Mouse (Mus musculus) heart, adult 18-20 months (tissue): ENCODE results near the gene Gm47791. TPM values are rescaled to one million over a fixed set of nuclear protein-coding genes. Genes with fewer than 3 reads are reported as not detected.
A peak's percentile ranks its signal among the peaks of the same experiment; 100 is the strongest.

ENCODE experiments used
- DNase-seq, 2 experiments: peaks; one replicate each; pipeline ENCODE4 v3.0.0; 2021 to 2022; ENCODE audit warnings: mixed read lengths in 1 of 2
- long read RNA-seq, 2 experiments: library from polyadenylated mRNA; stranded (forward); transcript quantifications; one replicate each; pipeline ENCODE4 v2.0.0; 2021
- total RNA-seq, 2 experiments: library from RNA; stranded (reverse); gene quantifications; 2 replicates each; pipeline ENCODE4 v1.2.3; 2021

The Gm47791 gene
- not detected for total RNA-seq
- long read RNA-seq, experiment 1 = 0 reads
- long read RNA-seq, experiment 2 = 0 reads

GRCm38 (mm10) chr1:82771022-82771586 lies at the start of gene Gm47791:
Gene Gm47791 (minus strand): TSS chr1:82771243.
- DNase-seq = no peak

DNA sequence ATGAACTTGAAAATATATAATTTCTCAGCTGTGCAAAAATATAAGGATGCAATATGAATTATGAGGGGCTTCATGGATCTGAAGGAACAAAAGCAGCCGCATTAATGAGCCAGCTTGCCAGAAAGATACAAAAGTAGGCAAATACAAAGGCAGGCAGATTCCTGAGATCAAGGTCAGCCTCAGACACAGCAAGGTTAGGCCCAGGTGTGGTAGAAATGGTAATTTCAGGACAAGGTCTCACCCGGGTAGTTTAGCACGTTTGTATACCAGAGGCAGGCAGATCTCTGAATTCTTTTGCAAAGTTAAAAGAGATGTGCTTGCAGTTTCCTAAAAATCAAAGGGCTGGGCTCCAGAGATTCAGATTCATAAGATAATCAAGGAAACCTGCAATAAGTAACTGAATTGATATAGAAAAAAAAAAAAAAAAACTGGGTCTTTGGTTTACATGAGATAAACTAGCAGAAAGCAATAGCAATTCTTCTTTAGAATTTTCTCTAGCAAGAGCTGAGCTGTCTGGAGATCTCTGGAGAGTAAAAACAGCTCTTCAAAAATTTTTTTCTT lies 49.7 kb upstream of the Gm47791 start:
- DNase-seq = no peak

DNA sequence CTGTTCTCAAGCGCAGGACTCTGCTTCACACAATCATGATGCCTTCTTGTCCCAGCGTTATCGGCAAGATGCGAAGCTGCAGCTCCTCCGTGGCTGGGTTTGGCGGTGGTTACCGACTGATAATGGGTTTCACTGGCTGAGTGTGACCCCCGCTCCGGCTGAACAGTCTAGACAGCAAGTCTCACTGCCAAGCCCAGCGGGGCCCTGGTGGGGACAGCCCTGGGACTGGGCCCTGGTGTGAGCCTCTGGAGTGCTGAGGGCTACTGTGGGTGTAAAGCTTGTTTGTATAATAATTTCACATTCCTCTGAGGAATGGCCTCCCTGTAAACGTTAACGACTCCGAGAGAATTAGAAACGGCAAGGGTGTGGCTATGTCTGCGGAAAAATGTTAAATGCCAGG lies 49.1 kb upstream of the Gm47791 start:
- no peak for DNase-seq

DNA sequence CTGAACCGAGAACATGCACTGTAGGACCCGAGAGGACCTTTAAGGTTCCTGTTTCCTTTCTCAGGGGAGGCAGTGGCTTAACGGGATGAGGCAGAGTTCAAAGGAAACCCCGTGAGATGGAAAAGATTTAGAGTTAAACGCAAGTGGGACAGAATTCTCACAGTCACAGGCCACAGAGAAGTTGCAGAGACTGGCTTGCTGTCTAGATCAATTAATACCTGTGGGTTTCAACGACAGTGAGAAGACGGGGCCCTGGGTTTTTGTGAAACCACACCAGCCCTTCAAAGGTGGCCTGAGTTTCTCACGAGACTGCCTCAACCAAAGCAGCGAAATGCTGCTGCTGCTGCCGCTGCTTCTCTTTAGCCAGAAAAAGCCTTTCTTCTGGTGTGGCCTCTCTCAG lies 48.3 kb upstream of the Gm47791 start:
- no peak for DNase-seq

GRCm38 (mm10) chr1:82815941-82816716 lies 45.1 kb upstream of the Gm47791 start:
- peak in 1 of 2 experiments; percentile 42 for DNase-seq

DNA sequence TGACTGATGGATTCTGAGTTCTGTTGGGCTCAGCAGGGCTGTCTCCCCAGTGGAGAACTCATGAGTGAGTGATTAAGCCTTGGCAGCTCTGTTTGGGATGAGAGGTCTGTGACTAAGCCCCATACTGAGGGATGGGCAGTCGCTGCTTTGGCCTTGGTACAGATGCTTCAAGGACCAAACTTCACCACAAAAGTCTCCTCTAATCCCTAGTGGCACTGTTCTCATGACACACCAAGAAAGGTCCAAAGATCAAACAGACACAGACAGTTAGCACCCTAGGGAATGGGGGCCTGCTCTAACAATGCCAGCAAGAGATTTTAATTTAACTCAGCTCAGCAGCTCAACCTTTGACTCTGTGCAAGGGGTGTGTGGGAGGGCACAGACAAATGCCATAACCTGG lies 40.7 kb upstream of the Gm47791 start:
- no peak for DNase-seq

GRCm38 (mm10) chr1:82808564-82808963 lies 37.5 kb upstream of the Gm47791 start:
- DNase-seq = no peak

GRCm38 (mm10) chr1:82807206-82807605 lies 36.2 kb upstream of the Gm47791 start:
- DNase-seq = no peak

DNA sequence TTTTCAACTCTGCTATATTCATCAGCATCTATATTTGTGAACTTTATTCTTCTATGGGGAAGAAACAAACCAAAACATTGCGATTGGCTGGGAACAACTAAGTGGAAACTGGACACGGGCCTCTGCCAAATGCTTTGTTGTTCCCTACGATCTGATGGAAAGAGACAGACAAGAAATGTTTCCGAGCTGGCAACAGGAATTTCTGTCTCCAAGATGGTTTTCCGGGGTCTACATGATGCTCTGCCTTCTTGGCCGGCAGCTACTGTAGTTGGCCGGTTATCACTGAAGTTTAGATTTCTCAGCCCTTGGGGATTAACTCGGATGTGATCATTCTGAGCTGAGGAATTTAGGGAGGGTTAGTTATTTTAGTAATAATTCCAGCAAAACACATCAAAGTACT lies 35.3 kb upstream of the Gm47791 start:
- peak; percentile 18 to 37 for DNase-seq

DNA sequence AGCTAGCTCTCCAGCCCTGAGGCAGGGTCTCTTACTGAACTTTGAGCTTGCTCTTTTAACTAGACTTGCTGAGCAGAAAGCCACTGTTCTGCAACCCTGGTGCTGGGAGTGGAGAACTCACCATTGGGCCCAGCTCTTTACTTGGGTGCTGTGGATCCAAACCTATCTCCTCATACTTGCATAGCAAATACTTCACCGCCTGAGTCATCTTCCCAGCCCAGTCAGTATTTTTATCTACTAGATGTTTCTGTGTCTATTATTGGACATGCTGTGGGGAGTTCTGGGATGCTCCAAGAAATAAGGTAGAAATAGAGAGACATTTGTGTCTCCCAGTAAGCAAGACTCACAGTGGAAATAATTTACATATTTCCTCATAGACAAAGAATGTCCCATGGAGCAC lies 33.0 kb upstream of the Gm47791 start:
- DNase-seq = no peak

DNA sequence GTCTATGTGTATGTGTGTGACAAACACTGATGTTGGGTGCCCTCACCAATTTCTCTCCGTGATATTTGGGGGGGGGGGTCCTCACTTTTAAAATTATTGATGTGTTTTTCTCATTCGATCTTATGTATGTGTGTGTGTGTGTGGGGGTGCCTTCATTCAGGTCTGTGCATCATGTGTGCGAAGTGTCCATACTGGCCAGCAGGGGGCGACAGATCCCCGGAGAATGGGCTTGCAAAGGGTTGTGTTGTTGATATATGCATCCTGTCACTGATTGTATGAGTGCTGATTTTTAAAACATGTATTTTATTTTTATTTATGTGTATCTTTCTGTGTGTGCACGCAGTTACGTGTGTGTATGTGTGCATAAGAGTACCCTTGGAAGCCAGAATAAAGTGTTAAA lies 32.6 kb upstream of the Gm47791 start:
- DNase-seq = no peak

GRCm38 (mm10) chr1:82801105-82801783 lies 30.2 kb upstream of the Gm47791 start:
- no peak for DNase-seq

- DNase-seq = peak in 1 of 2 experiments; percentile 24
Measured at GRCm38 (mm10) chr1:82798922-82799321, 27.9 kb upstream of the Gm47791 start.

GRCm38 (mm10) chr1:82798304-82798703 lies 27.3 kb upstream of the Gm47791 start:
- peak in 1 of 2 experiments; percentile 42 for DNase-seq

GRCm38 (mm10) chr1:82797088-82797487 lies 26.0 kb upstream of the Gm47791 start:
- DNase-seq = no peak

DNA sequence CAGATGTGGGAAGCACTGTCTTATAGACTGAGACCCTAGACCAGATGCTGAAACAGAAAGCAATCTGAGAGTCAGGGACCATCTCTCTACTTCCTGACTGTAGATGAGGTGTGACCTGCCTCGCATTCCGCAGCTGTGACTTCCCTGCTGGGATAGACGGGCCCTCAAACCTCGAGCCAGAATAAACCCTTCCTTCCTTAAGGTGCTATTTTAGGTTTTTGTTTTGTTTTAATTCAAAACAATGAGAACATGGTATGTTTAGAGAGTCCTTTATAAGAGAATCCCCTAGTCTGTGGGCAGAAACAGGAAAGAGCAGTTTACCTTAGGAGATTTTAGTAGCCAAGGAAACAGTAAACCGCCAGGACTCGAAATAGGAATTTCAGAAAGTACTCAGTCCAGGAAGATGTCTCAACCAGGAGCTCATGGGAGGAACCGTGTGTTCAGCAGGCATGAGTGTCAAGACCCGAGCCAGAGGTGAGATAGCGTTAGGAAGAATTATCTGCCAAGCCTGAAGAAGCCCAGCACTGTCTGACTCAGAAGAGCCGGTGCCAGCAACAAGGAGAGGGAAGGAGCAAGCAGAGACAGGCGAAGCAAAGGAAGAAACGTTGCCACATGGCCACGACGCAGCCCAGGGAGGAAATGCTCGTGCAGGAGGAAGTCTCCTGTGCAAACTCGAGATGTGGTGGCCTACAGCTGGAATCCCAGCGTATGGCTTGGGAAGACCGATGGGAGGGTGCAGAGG lies 24.8 kb upstream of the Gm47791 start:
- peak in 1 of 2 experiments; percentile 27 for DNase-seq

DNA sequence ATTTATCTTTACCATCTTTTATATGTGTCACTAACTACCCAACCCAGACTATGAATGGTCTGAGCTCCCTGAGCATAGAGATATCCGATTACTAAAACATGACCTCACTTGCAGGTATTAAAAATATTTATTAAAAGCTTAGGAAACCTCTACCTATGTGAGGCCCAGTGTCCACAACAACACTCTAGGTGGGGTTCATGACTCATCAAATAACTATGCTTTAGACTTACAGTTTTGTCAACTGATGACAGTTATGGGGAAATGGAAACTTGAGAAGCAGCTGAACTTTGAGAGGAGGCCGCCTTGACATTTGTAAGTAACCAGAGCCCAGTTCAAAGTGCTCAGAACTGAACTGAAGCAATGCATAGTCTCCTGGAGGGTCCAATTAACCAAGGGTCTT lies 24.2 kb upstream of the Gm47791 start:
- no peak for DNase-seq

- DNase-seq = no peak
Measured at GRCm38 (mm10) chr1:82793986-82794385, 22.9 kb upstream of the Gm47791 start.

- DNase-seq = no peak
Measured at GRCm38 (mm10) chr1:82793110-82793509, 22.1 kb upstream of the Gm47791 start.

DNA sequence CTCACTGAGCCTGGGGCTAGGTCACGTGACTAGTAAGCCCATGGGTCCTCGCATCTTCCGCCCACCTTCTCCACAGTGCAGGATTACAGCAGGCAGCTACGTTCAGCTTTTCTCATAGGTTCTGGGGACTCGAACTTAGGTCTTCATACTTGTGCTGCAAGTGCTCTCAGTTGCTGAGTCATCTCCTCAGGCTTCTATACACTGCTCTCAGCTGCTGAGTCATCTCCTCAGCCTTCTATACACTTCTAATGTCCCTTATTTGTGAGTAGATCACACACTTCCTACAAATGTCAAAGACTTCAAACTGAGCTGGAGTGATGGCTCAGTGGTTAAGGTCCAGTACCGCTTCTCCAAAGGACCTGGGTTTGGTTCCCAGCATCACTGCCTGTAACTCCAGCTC lies 21.2 kb upstream of the Gm47791 start:
- DNase-seq = no peak

DNA sequence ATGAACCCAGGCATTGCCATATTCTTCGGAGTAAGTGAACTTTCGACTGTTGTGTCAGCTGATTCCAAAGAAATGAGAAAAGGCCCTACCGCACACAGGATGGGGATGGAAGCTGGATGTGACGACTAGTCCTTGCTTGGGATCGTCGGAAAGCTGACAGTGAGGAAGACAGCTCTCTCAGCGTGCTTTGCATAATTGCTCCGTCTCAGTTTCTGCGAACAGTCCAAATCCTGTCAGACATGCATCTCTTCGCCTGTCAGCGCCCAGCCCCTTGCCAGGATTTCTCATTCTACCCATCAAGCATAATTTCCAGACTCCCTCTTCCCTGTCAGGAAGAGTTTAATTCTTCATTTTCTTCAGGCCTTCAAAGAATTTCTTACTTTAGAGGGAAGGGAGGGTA lies 20.1 kb upstream of the Gm47791 start:
- DNase-seq = no peak

DNA sequence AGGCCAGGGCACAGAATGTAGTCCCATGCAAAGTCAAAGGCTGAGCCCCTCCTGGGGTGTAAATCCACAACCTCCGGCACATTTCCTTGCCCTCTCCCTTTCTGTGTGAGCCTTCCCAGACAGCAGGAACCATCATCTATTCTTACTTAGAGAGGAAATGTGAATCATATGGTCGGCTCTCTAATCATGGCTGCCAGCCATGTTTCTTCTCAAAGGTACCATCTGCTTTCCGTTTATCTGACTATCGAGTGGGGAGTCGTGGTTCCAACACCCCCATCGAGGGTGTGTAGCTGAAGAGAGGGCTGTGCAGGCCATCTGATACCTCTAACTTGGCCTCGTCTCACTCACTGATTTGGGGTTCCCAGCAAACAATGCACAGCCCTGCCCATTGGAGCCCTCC lies 17.0 kb upstream of the Gm47791 start:
- no peak for DNase-seq
